Mouse (Mus musculus): Measurements from ENCODE around the gene Ccr2. TPM values are rescaled to one million over a fixed set of nuclear protein-coding genes. Genes with fewer than 3 reads are reported as not detected.

Gene Ccr2
- polyA plus RNA-seq, 1 experiment = 0.13 TPM

- TF ChIP-seq POLR2A (IDR thresholded peaks at IDR 0.05; ENCODE audit: borderline replicate concordance, insufficient read depth, low read length) (no peak), CTCF (IDR thresholded peaks at IDR 0.05; ENCODE audit: borderline replicate concordance, insufficient read depth, low read depth, low read length) (no peak)
- Histone ChIP-seq H3K27me3 (ENCODE audit: control insufficient read depth, insufficient read depth, low read length) (no peaks in the 10 kb centered on the region), H3K4me1 (ENCODE audit: control insufficient read depth, insufficient read depth, low read length) (no peaks in the 10 kb centered on the region), H3K4me3 (replicated peaks; ENCODE audit: insufficient read depth, low read depth, low read length) (no peak overlapping the region), H3K27ac (ENCODE audit: insufficient read depth, low read length) (no peak overlapping the region)
- DNase-seq = no peak
- WGBS = 61% methylated on average over 2 of the region's 2 CpGs
These were observed 6.8 kb downstream of the Ccr2 start for GRCm38 (mm10) chr9:124108356-124109127.

GRCm38 (mm10) chr9:124111997-124112396 is 10.2 kb downstream of the Ccr2 start:
- TF ChIP-seq POLR2A (IDR thresholded peaks at IDR 0.05; ENCODE audit: borderline replicate concordance, insufficient read depth, low read length) (no peak), CTCF (IDR thresholded peaks at IDR 0.05; ENCODE audit: borderline replicate concordance, insufficient read depth, low read depth, low read length) (no peak)
- Histone ChIP-seq H3K4me3 (replicated peaks; ENCODE audit: insufficient read depth, low read depth, low read length) (no peak overlapping the region), H3K27me3 (ENCODE audit: control insufficient read depth, insufficient read depth, low read length) (no peaks in the 10 kb centered on the region), H3K4me1 (ENCODE audit: control insufficient read depth, insufficient read depth, low read length) (no peaks in the 10 kb centered on the region), H3K27ac (ENCODE audit: insufficient read depth, low read length) (no peak overlapping the region)
- WGBS = 81% methylated on average over 1 of the region's 1 CpGs
- no peak for DNase-seq

GRCm38 (mm10) chr9:124112591-124113239 is 11.0 kb downstream of the Ccr2 start:
- Histone ChIP-seq H3K4me3 (replicated peaks; ENCODE audit: insufficient read depth, low read depth, low read length) (no peak overlapping the region), H3K27ac (ENCODE audit: insufficient read depth, low read length) (no peak overlapping the region), H3K4me1 (ENCODE audit: control insufficient read depth, insufficient read depth, low read length) (no peaks in the 10 kb centered on the region), H3K27me3 (ENCODE audit: control insufficient read depth, insufficient read depth, low read length) (no peaks in the 10 kb centered on the region)
- WGBS = 83% methylated on average over 1 of the region's 1 CpGs
- DNase-seq = no peak
- TF ChIP-seq CTCF (IDR thresholded peaks at IDR 0.05; ENCODE audit: borderline replicate concordance, insufficient read depth, low read depth, low read length) (no peak), POLR2A (IDR thresholded peaks at IDR 0.05; ENCODE audit: borderline replicate concordance, insufficient read depth, low read length) (no peak)

- TF ChIP-seq POLR2A (IDR thresholded peaks at IDR 0.05; ENCODE audit: borderline replicate concordance, insufficient read depth, low read length) (no peak), CTCF (IDR thresholded peaks at IDR 0.05; ENCODE audit: borderline replicate concordance, insufficient read depth, low read depth, low read length) (no peak)
- no peaks in the 10 kb centered on the region for H3K4me1 ChIP-seq (ENCODE audit: control insufficient read depth, insufficient read depth, low read length)
- 90% methylated on average over 1 of the region's 1 CpGs for WGBS
- no peak overlapping the region for H3K4me3 ChIP-seq (replicated peaks; ENCODE audit: insufficient read depth, low read depth, low read length)
- no peak for DNase-seq
- H3K27me3 ChIP-seq (ENCODE audit: control insufficient read depth, insufficient read depth, low read length) = no peaks in the 10 kb centered on the region
- no peak overlapping the region for H3K27ac ChIP-seq (ENCODE audit: insufficient read depth, low read length)
These were observed 12.0 kb downstream of the Ccr2 start for GRCm38 (mm10) chr9:124113777-124114176.

GRCm38 (mm10) chr9:124118489-124118888 is 16.7 kb downstream of the Ccr2 start:
- no peak for TF ChIP-seq POLR2A (IDR thresholded peaks at IDR 0.05; ENCODE audit: borderline replicate concordance, insufficient read depth, low read length)
- no peak for TF ChIP-seq CTCF (IDR thresholded peaks at IDR 0.05; ENCODE audit: borderline replicate concordance, insufficient read depth, low read depth, low read length)
- no peak for DNase-seq
- H3K27me3 ChIP-seq (ENCODE audit: control insufficient read depth, insufficient read depth, low read length) = no peaks in the 10 kb centered on the region

GRCm38 (mm10) chr9:124121387-124122184 is 19.8 kb downstream of the Ccr2 start, which contains the start of gene Ccr5:
Gene Ccr5, plus strand, starts transcription at chr9:124121543.
- Histone ChIP-seq H3K4me1 (ENCODE audit: control insufficient read depth, insufficient read depth, low read length) (no peaks in the 10 kb centered on the region), H3K27ac (ENCODE audit: insufficient read depth, low read length) (no peak within 1 kb of the TSS), H3K4me3 (replicated peaks; ENCODE audit: insufficient read depth, low read depth, low read length) (no peak within 1 kb of the TSS), H3K27me3 (ENCODE audit: control insufficient read depth, insufficient read depth, low read length) (no peaks in the 10 kb centered on the region)
- no peak for DNase-seq
- TF ChIP-seq CTCF (IDR thresholded peaks at IDR 0.05; ENCODE audit: borderline replicate concordance, insufficient read depth, low read depth, low read length) (no peak), POLR2A (IDR thresholded peaks at IDR 0.05; ENCODE audit: borderline replicate concordance, insufficient read depth, low read length) (no peak)
- WGBS = 78% methylated on average over 3 of the region's 3 CpGs

More at GRCm38 (mm10) chr9:124118489-124118888, 16.7 kb downstream of the Ccr2 start:
- no peaks in the 10 kb centered on the region for H3K4me1 ChIP-seq (ENCODE audit: control insufficient read depth, insufficient read depth, low read length)
- H3K27ac ChIP-seq (ENCODE audit: insufficient read depth, low read length) = no peak overlapping the region
- H3K4me3 ChIP-seq (replicated peaks; ENCODE audit: insufficient read depth, low read depth, low read length) = no peak overlapping the region
- 86% methylated on average over 1 of the region's 1 CpGs for WGBS

GRCm38 (mm10) chr9:124125576-124125975 is 23.8 kb downstream of the Ccr2 start:
- no peaks in the 10 kb centered on the region for H3K27me3 ChIP-seq (ENCODE audit: control insufficient read depth, insufficient read depth, low read length)
- 66% methylated on average over 11 of the region's 11 CpGs for WGBS
- TF ChIP-seq POLR2A (IDR thresholded peaks at IDR 0.05; ENCODE audit: borderline replicate concordance, insufficient read depth, low read length) = no peak
- TF ChIP-seq CTCF (IDR thresholded peaks at IDR 0.05; ENCODE audit: borderline replicate concordance, insufficient read depth, low read depth, low read length) = no peak
- no peak overlapping the region for H3K27ac ChIP-seq (ENCODE audit: insufficient read depth, low read length)
- no peak overlapping the region for H3K4me3 ChIP-seq (replicated peaks; ENCODE audit: insufficient read depth, low read depth, low read length)
- no peaks in the 10 kb centered on the region for H3K4me1 ChIP-seq (ENCODE audit: control insufficient read depth, insufficient read depth, low read length)
- no peak for DNase-seq

Data from cerebellum, adult 2 months (tissue).